Mouse (Mus musculus): ENCODE measurements around the gene Ncbp3. TPM values are rescaled to one million over a fixed set of nuclear protein-coding genes. Genes with fewer than 3 reads are reported as not detected.

Gene Ncbp3
- 11.1 and 11.8 TPM in 2 replicates for polyA plus RNA-seq (2014; fragmentation: Nextera tagmentation; extraction: Ambion mirVana)

GRCm38 (mm10) chr11:73047542-73047996, at the start of gene Ncbp3:
Ncbp3 (plus strand) TSS chr11:73047783.
- Histone ChIP-seq H3K4me2 (peak within 1 kb of the TSS; percentile 90), H3K9me3 (ENCODE audit: control insufficient read depth, low read length) (no peaks in the 10 kb centered on the region), H3K9ac (ENCODE audit: low read depth, low read length) (peak within 1 kb of the TSS; percentile 83), H3K4me3 (ENCODE audit: low read depth, low read length) (peak within 1 kb of the TSS; percentile 72), H3K36me3 (ENCODE audit: control insufficient read depth, insufficient read depth, low read length) (peaks cover 7% of the 10 kb centered on the region; the same call in 1 of the 2 replicates), H3K27me3 (replicated peaks; ENCODE audit: control insufficient read depth, insufficient read depth, low read length) (no peaks in the 10 kb centered on the region), H3K4me1 (replicated peaks; ENCODE audit: control insufficient read depth, insufficient read depth, low read length) (peaks cover 7% of the 10 kb centered on the region), H3K27ac (ENCODE audit: low read depth, low read length) (peak within 1 kb of the TSS; percentile 76)
- DNase-seq (ENCODE audit: low spot score) (peak; percentile 91), ATAC-seq (replicated peaks; ENCODE audit: low FRiP score) (peak; percentile 95)
- WGBS, result under 1% methylated on average over 39 of the region's 39 CpGs

DNA sequence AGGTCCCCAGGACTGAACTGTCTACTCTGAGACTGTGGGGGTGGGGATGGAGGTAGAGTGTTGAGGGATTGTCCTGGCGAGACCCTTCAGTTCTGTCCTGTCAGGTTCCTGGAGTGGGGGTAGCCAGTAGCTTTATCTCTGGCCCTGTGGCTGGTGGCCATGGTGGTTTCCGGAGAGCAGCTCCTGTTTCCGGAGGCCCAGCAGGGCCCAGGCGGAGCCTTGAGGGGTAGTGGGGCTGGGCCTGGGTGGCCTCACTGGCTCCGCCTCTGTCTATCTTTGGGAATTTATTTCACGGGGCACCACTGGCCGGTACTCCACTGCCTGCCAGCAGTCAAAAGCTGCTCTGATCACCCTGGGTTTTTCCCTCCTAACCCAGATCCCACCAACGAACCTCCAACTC, 48.8 kb upstream of the Ncbp3 start, which contains the start of gene P2rx1:
TSS of gene P2rx1 (plus strand) at position 333 of the 400 bp plus-strand sequence.
- H3K4me2 ChIP-seq, result peak within 1 kb of the TSS; percentile 62
- peaks cover 17% of the 10 kb centered on the region for H3K4me1 ChIP-seq (replicated peaks; ENCODE audit: control insufficient read depth, insufficient read depth, low read length)
- no peaks in the 10 kb centered on the region for H3K27me3 ChIP-seq (replicated peaks; ENCODE audit: control insufficient read depth, insufficient read depth, low read length)
- H3K4me3 ChIP-seq (ENCODE audit: low read depth, low read length), result peak within 1 kb of the TSS; percentile 35
- WGBS, result 14% methylated on average over 8 of the region's 8 CpGs
- peak; percentile 77 for ATAC-seq (replicated peaks; ENCODE audit: low FRiP score)
- peak; percentile 56 for DNase-seq (ENCODE audit: low spot score)
- H3K9ac ChIP-seq (ENCODE audit: low read depth, low read length), result peak within 1 kb of the TSS; percentile 49
- peak within 1 kb of the TSS; percentile 45 for H3K27ac ChIP-seq (ENCODE audit: low read depth, low read length)
- H3K9me3 ChIP-seq (ENCODE audit: control insufficient read depth, low read length), result no peaks in the 10 kb centered on the region
- H3K36me3 ChIP-seq (ENCODE audit: control insufficient read depth, insufficient read depth, low read length), result no peaks in the 10 kb centered on the region

GRCm38 (mm10) chr11:73001029-73001428, 46.6 kb upstream of the Ncbp3 start:
- 0 out of 2 replicates have a peak overlapping the region, but pooled peaks have one; percentile 15 for H3K4me3 ChIP-seq (ENCODE audit: low read depth, low read length)
- H3K36me3 ChIP-seq (ENCODE audit: control insufficient read depth, insufficient read depth, low read length), result no peaks in the 10 kb centered on the region
- no peak overlapping the region for H3K9ac ChIP-seq (ENCODE audit: low read depth, low read length)
- H3K4me1 ChIP-seq (replicated peaks; ENCODE audit: control insufficient read depth, insufficient read depth, low read length), result peaks cover 17% of the 10 kb centered on the region
- no peaks in the 10 kb centered on the region for H3K9me3 ChIP-seq (ENCODE audit: control insufficient read depth, low read length)
- H3K27me3 ChIP-seq (replicated peaks; ENCODE audit: control insufficient read depth, insufficient read depth, low read length), result no peaks in the 10 kb centered on the region
- peak overlapping the region; percentile 18; the same call in 1 of the 2 replicates for H3K4me2 ChIP-seq
- WGBS, result 8% methylated on average over 6 of the region's 6 CpGs
- DNase-seq (ENCODE audit: low spot score) (peak; percentile 60), ATAC-seq (replicated peaks; ENCODE audit: low FRiP score) (peak; percentile 53; the same call in 1 of the 2 replicates)
- no peak overlapping the region for H3K27ac ChIP-seq (ENCODE audit: low read depth, low read length)

GRCm38 (mm10) chr11:73006377-73006776, 41.2 kb upstream of the Ncbp3 start:
- Histone ChIP-seq H3K4me3 (ENCODE audit: low read depth, low read length) (no peak overlapping the region), H3K27ac (ENCODE audit: low read depth, low read length) (no peak overlapping the region), H3K4me1 (replicated peaks; ENCODE audit: control insufficient read depth, insufficient read depth, low read length) (no peaks in the 10 kb centered on the region), H3K4me2 (no peak overlapping the region), H3K9ac (ENCODE audit: low read depth, low read length) (no peak overlapping the region), H3K9me3 (ENCODE audit: control insufficient read depth, low read length) (no peaks in the 10 kb centered on the region), H3K36me3 (ENCODE audit: control insufficient read depth, insufficient read depth, low read length) (no peaks in the 10 kb centered on the region), H3K27me3 (replicated peaks; ENCODE audit: control insufficient read depth, insufficient read depth, low read length) (no peaks in the 10 kb centered on the region)
- WGBS, result 19% methylated on average over 2 of the region's 2 CpGs
- DNase-seq (ENCODE audit: low spot score), result no peak
- ATAC-seq (replicated peaks; ENCODE audit: low FRiP score), result 0 out of 2 replicates have a peak, but pooled peaks have one; percentile 30

GRCm38 (mm10) chr11:73007113-73007512, 40.5 kb upstream of the Ncbp3 start:
- Histone ChIP-seq H3K9me3 (ENCODE audit: control insufficient read depth, low read length) (no peaks in the 10 kb centered on the region), H3K27ac (ENCODE audit: low read depth, low read length) (no peak overlapping the region), H3K27me3 (replicated peaks; ENCODE audit: control insufficient read depth, insufficient read depth, low read length) (no peaks in the 10 kb centered on the region), H3K4me3 (ENCODE audit: low read depth, low read length) (no peak overlapping the region), H3K9ac (ENCODE audit: low read depth, low read length) (no peak overlapping the region), H3K4me2 (no peak overlapping the region), H3K36me3 (ENCODE audit: control insufficient read depth, insufficient read depth, low read length) (no peaks in the 10 kb centered on the region), H3K4me1 (replicated peaks; ENCODE audit: control insufficient read depth, insufficient read depth, low read length) (no peaks in the 10 kb centered on the region)
- WGBS, result 85% methylated on average over 3 of the region's 3 CpGs
- DNase-seq (ENCODE audit: low spot score) (no peak), ATAC-seq (replicated peaks; ENCODE audit: low FRiP score) (no peak)

DNA sequence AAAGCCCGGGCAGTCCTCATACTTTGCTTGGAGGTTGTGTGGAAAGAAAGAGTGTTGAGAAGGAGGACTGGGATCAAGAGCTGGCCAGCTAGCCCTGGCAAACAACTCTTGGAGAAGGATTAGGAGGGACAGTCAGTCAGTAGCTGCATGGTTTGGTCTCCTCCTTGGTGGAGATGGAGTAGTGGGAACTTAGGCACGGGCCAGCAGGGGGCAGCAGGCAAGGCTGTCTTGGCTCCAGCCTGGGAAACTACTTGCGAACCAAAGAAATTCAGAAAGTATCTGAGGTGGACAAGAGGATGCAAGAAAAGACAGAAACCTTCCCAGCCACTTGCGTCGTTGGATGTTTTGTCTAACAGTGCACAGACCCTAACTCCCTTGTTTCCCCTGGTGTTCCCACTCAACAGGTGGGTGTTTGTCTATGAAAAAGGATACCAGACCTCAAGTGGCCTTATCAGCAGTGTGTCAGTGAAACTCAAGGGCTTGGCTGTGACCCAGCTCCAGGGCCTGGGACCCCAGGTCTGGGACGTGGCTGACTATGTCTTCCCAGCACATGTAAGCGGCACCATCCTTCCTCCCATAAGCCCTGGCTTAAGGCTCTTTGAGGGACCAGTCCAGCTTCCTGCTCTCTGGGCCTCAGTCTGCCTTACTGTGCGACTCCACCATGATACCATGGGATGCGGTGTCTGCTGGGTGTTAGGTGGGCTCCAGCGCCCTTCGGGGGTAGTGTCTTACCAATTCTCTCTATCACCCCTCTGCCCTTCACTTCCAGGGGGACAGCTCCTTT, 39.7 kb upstream of the Ncbp3 start:
- no peak for DNase-seq (ENCODE audit: low spot score)

GRCm38 (mm10) chr11:73008826-73009225, 38.8 kb upstream of the Ncbp3 start:
- no peaks in the 10 kb centered on the region for H3K36me3 ChIP-seq (ENCODE audit: control insufficient read depth, insufficient read depth, low read length)
- 68% methylated on average over 2 of the region's 2 CpGs for WGBS
- no peak for DNase-seq (ENCODE audit: low spot score)
- ATAC-seq (replicated peaks; ENCODE audit: low FRiP score), result no peak
- no peaks in the 10 kb centered on the region for H3K9me3 ChIP-seq (ENCODE audit: control insufficient read depth, low read length)
- H3K9ac ChIP-seq (ENCODE audit: low read depth, low read length), result no peak overlapping the region
- H3K27me3 ChIP-seq (replicated peaks; ENCODE audit: control insufficient read depth, insufficient read depth, low read length), result no peaks in the 10 kb centered on the region
- H3K4me1 ChIP-seq (replicated peaks; ENCODE audit: control insufficient read depth, insufficient read depth, low read length), result no peaks in the 10 kb centered on the region
- H3K4me3 ChIP-seq (ENCODE audit: low read depth, low read length), result no peak overlapping the region
- H3K27ac ChIP-seq (ENCODE audit: low read depth, low read length), result no peak overlapping the region
- no peak overlapping the region for H3K4me2 ChIP-seq

More for the DNA sequence above, 39.7 kb upstream of the Ncbp3 start:
- H3K9me3 ChIP-seq (ENCODE audit: control insufficient read depth, low read length), result no peaks in the 10 kb centered on the region
- H3K4me2 ChIP-seq, result no peak overlapping the region
- H3K9ac ChIP-seq (ENCODE audit: low read depth, low read length), result no peak overlapping the region
- H3K36me3 ChIP-seq (ENCODE audit: control insufficient read depth, insufficient read depth, low read length), result no peaks in the 10 kb centered on the region
- H3K27me3 ChIP-seq (replicated peaks; ENCODE audit: control insufficient read depth, insufficient read depth, low read length), result no peaks in the 10 kb centered on the region
- no peak overlapping the region for H3K27ac ChIP-seq (ENCODE audit: low read depth, low read length)
- H3K4me1 ChIP-seq (replicated peaks; ENCODE audit: control insufficient read depth, insufficient read depth, low read length), result no peaks in the 10 kb centered on the region
- 62% methylated on average over 11 of the region's 11 CpGs for WGBS
- no peak for ATAC-seq (replicated peaks; ENCODE audit: low FRiP score)
- H3K4me3 ChIP-seq (ENCODE audit: low read depth, low read length), result no peak overlapping the region

GRCm38 (mm10) chr11:73009531-73010274, 37.9 kb upstream of the Ncbp3 start:
- H3K4me2 ChIP-seq, result no peak overlapping the region
- no peak overlapping the region for H3K27ac ChIP-seq (ENCODE audit: low read depth, low read length)
- DNase-seq (ENCODE audit: low spot score), result no peak
- WGBS, result 71% methylated on average over 13 of the region's 13 CpGs
- no peaks in the 10 kb centered on the region for H3K4me1 ChIP-seq (replicated peaks; ENCODE audit: control insufficient read depth, insufficient read depth, low read length)
- H3K4me3 ChIP-seq (ENCODE audit: low read depth, low read length), result no peak overlapping the region
- no peaks in the 10 kb centered on the region for H3K27me3 ChIP-seq (replicated peaks; ENCODE audit: control insufficient read depth, insufficient read depth, low read length)
- no peaks in the 10 kb centered on the region for H3K9me3 ChIP-seq (ENCODE audit: control insufficient read depth, low read length)
- no peak overlapping the region for H3K9ac ChIP-seq (ENCODE audit: low read depth, low read length)
- ATAC-seq (replicated peaks; ENCODE audit: low FRiP score), result no peak
- no peaks in the 10 kb centered on the region for H3K36me3 ChIP-seq (ENCODE audit: control insufficient read depth, insufficient read depth, low read length)
